Mouse (Mus musculus): ENCODE measurements around the gene Cuedc2.

Gene Cuedc2

DNA sequence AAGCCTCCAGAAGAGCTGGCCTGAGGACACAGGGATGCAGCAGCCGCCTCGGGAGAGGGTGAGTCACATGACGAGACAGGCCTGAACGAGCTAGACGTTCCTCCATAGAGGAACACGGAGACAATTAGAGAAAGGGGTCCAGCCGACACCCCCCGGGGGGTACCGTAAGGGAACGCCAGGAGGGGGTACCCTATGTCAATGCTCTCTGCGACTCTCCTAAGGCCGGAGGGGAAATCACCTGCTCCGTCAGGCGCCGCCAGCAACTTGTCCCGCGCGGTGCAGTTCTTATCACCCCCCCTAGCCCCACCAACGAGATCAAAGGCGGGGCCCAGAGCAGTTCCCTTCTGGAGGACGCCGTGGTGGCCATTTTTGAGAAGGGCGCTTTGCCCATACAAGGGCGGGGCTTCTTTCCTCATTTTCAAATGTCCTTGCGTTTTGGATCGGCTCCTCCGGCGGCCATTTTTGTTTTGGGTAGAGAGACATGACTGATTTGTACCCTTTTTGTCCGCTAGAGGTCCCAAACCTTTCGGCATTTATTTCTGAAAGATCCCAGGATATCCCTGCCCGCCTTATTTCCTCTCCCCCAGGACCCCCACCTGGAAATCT lies at the start of gene Cuedc2:
Cuedc2 (minus strand) TSS at position 372 of the 606 bp plus-strand sequence.
- peak; percentile 90 for DNase-seq (ENCODE audit: low spot score)

DNA sequence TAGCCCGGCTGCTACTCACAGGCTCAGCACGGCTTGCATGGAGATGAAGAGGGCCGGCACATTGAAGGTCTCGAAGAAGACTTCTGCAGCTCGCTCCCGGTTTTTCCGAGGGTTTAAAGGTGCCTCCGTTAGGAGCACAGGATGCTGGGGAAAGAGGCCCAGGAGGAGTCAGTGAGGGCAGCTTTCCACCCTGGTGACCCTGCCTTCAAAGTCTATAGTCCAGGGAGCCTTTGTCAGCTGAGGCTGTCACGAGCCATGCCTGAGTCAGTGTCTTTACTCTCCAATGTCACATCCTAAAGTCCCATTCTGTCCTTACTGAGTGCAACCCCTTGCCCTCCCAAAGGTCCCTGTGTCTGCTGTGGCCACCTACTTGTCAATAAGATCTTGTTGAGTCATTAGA lies 43.8 kb upstream of the Cuedc2 start:
- DNase-seq (ENCODE audit: low spot score), result no peak

DNA sequence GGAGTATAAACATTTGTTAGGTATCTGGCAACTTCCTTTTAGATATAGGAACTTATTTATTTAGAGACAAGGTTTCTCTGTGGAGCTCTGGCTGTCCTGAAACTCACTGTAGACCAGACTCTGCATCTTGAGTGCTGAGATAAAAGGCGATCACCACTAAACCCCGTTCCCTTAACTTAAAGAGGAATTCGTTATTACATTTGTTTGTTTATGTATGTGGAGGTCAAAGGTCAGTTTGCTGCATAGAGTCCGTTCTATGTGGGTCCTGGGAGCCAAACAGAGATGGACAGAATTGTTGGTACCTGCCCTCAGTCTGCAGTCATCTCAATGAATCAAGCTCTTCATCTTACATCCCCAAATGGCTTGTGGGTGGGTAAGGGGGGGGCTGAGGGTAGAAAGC lies 37.4 kb upstream of the Cuedc2 start:
- no peak for DNase-seq (ENCODE audit: low spot score)

DNA sequence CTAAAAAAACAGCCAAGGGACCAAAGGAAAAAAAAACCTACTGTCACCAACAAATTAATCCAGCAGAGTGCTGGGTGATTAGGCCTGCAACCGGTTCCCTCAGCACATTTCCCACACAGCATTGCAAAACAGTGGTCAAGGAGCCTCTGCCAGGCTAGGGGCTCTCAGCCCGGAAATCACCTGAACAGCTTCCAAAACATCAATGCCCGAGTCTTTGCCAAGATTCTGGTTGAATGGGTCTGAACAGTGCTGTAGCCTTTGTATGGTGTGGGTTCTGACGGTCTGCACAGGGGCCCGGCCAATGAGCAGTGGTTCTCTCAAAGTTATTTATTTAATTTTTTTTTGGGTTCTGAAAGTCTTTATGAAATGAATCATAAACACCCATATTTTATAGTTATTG lies 37.0 kb upstream of the Cuedc2 start:
- DNase-seq (ENCODE audit: low spot score), result peak; percentile 32

DNA sequence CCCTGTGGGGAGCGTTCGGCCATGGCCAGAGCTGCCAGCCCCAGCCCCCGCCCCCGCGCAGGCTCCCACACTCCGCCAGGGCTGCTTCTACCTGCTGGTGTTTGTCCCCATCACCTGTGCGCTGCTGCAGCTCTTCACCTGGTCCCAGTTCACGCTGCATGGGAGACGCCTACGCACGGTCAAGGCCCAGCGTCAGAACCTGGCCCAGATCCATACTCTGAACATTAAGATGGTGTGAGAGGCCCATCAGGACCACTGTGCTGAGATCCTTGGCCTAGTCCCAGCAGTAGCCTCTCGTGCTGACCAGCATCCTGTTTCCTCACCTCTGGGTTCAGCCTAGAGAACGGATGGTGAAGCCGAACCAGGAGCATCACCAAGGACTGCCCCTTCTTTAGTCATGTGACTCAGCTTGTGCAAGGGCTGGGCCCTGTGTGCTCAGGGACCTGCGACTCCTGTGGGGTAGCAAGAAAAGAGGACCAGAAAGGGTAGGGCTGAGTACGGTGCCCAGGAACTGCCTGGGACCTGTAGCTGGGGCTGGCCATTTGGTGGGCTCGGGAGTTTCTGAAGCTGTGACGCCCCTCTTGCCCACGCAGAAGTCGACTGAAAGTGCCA lies 36.1 kb upstream of the Cuedc2 start:
- DNase-seq (ENCODE audit: low spot score), result no peak

DNA sequence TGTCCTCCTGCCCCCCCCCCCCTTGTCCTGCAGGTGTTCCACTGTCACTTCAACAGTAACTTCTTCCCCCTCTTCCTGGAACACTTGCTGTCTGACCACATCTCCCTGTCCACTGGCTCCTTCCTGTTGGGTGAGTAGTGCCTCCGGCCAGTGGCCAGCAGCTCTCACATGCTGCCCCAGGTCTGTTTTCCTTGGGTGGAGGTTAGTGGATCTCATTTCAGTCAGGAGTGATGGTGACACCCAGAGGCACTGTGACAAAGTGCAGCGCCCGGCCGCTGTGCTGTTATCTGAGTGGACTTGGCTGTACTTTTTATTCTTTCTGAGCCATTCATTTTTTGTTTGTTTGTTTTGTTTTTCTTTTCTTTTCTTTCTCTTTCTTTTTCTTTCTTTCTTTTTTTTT lies 30.7 kb upstream of the Cuedc2 start:
- DNase-seq (ENCODE audit: low spot score), result peak; percentile 43

DNA sequence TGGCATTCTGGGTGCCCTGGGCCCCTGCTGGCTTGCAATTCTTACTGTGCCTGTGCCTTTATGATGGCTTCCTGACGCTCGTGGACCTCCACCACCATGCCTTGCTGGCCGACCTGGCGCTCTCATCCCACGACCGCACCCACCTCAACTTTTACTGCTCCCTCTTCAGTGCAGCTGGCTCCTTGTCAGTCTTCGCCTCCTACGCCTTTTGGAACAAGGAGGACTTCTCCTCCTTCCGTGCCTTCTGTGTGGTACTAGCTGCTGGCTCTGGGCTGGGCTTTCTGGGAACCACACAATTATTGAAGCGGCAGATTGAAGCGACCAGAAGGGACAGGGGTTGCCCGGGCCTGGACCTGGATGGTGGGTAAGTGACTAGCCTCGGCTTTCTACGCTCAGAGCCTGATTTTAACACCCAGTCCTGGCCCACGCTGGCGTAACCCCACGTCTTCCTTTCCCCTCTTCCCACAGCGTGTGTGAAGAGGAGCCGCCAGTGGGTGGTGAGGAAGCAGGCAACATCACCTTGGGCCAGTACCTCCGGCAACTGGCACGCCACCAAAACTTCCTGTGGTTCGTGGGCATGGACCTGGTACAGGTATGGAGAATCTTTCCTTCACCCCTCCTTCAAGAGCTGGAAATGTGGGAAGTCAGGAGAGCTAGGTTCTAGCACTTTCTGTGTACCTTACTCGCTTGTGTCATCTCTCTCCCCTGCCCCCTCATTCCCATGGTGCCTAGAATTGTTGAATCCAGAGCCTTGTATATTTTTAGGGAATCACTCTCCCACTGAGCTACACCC lies 29.5 kb upstream of the Cuedc2 start:
- no peak for DNase-seq (ENCODE audit: low spot score)

DNA sequence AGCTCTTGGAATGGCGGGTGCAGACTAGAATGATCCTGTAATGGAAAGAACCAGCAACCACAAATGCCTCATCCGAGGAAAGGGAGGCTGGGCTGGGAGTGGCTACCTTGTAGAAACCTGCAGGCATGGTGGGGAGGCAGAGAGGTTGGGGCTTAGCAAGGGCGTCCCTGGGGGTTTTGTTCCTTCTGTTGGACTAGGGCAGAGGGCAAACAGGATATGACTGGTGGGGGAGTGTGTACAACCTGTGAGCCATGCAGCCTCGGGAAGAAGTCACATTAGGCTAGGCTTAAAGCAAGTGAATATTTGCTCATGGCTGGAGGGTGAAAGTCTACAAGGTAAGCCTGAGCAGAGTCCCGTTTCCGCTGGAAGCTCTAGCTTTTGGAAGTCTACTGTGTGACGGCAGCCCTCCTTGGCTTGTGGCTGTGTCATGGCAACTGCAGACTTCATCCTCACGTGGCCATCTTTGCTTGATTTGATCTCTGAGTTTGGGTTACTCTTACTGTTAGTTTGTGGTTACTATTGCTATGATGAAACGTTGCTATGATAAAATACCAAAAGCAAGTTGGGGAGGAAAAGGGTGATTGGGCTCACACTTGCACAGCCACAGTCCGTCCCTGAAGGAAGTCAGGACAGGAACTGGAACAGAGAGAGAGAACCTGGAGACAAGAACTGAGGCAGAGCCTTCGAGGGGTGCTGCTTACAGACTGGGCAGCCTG lies 24.9 kb upstream of the Cuedc2 start:
- no peak for DNase-seq (ENCODE audit: low spot score)

DNA sequence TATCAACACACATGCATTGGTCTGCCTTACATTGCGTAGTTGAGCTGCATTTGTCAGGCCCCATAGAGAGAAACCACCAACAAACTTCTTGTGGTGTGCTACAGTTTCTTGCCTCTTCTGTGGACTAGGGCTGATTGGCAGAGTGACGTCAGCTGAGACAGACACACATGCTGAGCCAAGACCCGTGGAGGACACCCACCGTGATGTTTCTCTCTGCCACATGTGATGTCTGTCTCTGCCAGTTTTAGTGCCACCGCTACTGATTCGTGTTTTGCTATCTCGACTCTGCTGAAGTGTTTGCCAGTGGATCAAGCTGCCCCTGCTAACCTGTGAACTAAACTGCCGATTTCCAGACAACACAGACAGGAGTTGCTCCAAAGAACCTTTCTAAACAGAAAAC lies 23.6 kb upstream of the Cuedc2 start:
- DNase-seq (ENCODE audit: low spot score), result no peak

DNA sequence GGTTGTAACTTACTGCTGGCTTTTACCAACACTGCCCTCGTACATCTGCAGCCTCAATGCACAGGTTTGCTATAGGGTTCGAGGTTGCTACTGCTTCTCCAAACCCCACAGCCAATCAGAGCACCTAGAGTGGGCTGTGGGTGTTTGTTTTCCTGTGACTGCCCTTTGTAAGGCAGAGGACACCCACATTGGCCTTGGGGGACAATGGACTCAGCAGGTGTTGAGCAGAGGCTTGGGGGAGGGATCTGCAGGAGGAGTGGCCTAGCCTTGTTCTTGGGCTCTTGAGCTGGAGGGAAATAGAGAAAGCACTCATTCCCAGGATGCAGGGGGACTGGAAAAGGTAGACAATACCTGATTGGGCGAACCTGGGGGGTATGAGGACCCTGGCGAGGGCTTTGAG lies 19.9 kb upstream of the Cuedc2 start:
- DNase-seq (ENCODE audit: low spot score), result no peak

DNA sequence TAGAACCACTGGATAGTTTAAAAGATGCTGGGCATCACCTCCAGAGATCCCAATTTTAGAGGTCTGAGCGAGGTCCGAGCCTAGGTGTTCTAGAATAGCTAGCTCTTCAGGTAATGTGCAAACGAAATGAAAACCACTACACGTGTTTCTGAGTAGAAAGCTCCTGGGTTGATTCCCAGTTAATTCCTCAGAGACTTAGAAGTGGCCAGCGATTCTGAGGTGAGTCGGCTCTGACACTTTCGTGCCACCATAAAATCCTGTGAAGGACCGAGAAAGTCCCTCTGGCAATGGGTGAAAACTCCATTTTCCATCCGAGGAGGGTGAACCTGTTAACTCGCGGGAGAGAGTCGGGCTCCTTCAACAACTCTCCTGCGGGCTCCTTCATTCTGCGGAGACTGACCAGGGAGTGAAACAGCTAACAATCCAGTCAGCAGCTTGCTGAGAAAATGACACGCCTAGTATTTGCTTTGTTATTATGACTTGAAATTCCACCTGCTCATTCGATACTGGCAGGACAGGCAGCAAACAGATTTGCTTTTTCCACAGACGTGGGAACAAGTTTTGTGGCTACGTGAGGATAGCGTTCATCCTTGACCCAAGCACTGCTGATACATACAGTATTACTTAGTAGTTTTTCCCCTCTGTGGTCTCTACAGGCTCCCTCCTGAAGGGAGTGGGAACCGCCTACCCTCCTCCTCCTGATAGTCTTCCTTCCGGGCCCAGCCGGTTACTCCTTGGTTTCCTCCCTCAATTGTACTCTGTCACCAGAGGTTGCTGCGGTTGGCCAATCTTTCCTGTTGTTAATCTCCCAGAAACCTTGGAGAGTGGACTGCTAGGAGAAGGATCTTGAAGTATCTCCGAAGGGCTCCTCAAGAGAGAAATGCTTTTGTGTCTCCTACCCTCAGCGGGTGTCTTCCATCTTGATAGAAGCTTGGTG lies 19.1 kb upstream of the Cuedc2 start:
- DNase-seq (ENCODE audit: low spot score), result no peak

DNA sequence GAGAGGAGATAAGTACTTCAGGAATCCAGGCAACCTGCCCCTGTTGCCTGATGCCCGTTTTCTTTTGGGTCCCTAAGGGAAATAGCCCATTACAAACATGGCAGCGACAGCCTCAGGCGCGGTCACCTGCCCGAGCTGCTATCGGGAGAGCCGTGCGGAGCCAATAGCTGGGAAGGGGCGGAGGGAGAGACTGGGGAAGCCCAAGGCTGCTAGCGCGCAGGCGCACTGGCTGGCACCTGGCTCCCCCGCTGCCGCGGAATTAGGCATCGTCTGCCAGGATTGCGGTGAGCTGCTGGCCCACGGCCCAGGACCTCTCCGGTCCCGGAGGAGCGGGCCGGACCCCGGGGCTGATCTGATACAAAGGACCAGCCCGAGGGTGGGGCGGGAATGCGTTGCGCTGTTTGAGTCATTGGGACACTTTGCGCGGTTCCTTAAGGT lies 18.2 kb upstream of the Cuedc2 start:
- peak; percentile 88 for DNase-seq (ENCODE audit: low spot score)

DNA sequence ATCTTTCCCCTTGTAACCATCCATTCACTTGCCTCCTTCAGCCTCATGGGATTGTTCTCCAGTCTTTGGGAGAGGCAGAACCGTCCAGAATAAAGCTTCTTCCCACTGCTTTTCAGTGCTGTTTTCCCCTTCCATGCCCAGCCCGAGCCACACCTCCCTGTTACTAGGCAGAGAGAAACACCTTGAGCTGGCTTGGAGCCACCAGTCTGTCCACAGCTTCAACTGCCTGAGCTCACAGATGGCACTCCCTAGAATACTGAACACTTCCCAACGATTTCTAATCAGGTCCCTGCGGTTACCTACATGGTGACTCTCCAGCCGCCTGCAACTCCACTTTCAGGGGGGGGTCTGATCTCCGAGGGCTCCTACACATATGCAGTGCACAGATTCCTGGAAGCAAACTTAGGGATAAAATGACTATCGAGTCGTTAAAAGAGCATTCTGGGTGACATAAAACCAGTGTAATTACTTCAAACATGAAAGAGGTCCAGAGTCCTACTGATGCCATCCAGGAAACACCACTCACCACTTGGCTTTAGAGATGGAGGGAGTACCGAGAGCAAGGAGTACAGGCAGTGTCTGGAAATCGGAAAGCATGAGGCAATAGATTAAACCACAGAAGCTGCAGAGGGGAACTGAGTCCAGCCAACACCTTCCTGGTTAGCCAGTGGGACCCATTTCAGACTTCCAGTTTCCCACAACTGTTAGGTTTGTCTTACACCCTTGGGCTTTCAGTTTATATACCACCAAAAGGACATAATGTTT lies 11.8 kb upstream of the Cuedc2 start, which contains the start of gene 2310034G01Rik:
2310034G01Rik (minus strand) TSS at position 135 of the 765 bp plus-strand sequence.
- DNase-seq (ENCODE audit: low spot score), result no peak

DNA sequence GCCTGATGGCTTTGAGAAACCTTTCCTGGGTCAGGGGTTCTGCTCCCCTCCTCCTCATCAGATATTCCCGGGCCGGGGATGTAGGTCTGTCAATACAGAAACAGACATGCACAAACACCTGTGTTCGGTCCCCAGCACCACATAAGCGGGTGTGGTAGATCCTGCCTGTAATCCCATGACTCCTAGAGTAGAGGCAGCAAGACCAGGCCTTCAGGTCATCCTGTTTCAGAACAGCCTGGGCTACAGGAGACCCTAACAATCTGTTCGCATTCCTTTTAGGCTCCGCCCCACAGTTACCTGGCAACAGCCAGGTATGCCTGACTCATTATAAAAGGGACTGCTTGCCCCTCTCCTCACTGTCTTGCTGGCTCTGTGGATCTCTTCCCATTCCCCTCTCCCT lies 11.0 kb upstream of the Cuedc2 start:
- no peak for DNase-seq (ENCODE audit: low spot score)

DNA sequence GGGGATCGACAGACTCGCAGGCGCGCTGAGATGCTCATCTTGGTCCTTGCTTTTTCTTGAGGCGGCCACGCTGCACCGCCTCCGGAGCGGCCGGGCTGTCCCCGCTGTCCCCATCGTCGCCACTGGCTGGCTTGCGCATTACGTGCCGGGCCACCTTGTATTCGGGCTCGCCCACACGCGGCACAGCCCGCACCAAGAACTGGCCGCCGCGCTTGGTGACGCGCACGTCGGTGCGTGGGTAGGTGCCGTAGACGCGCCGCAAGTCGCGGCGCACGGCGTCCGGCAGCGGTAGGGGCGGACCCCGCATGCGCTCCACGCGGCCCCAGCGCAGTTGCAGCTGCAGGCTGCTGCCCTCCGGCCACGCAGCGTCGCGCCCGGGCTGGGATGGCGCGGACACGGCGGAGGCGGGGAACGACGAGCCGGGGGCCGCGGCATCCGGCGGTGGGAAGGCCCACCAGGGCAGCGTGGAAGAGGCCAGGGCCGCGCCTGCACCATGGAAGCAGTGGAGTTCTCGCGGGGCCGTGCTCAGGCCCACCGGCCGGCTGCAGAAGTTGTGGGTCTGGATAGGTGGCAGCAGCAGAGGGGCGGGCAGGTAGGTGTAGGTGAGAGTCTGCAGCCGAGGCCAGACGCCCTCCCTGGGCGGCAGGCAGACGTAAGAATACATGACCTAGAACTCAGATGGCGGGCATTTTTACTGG lies 10.4 kb upstream of the Cuedc2 start:
- DNase-seq (ENCODE audit: low spot score), result peak; percentile 71

DNA sequence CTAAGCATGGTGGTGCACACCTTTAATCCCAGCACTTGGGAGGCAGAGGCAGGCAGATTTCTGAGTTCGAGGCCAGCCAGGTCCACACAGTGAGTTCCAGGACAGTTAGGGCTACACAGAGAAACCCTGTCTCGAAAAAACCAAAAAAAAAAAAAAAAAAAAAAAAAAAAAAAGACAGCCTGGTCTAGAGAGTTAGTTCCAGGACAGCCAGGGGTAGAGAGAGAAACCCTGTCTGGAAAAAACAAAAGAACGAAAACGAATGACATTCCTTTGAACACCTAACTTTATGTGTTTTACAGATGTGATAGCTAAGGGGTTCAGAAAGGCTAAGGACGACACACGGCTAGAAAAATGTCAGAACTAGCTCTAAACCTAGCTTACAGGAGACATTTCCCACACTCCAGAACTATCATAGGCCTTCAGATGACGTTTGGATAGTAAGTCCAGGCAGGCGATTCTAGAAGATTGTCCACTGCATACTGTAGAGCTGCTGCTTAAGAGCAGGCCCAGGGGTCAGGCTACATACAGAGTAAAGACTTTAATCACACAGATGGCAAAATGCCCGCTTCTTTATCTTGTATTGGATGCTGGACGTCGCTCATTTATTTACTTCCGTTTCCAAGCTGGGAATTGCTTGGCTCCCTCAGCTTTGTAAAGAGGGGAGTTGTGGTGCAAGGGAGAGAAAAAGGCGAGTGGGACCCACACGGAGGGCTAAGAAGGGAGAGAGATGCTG lies 9.6 kb upstream of the Cuedc2 start:
- no peak for DNase-seq (ENCODE audit: low spot score)

DNA sequence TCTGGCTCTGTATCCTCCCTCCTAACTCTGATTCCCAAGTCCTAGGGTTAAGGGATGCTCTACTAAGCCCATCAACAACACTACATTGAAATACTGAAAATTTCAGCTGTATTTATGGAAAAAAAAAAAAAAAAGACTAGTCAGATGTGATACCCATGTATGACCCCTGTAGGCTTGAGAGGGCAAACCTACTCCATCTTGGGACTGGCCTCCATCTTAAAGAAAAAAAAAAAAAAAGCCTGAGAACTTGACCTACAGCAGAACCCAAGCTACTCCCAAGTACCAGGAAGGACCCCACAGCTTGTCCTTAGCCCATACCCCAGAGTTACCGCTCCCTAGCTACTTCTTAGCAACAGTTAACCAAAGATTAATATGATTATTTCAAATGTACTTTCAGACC lies 8.6 kb upstream of the Cuedc2 start:
- DNase-seq (ENCODE audit: low spot score), result no peak

DNA sequence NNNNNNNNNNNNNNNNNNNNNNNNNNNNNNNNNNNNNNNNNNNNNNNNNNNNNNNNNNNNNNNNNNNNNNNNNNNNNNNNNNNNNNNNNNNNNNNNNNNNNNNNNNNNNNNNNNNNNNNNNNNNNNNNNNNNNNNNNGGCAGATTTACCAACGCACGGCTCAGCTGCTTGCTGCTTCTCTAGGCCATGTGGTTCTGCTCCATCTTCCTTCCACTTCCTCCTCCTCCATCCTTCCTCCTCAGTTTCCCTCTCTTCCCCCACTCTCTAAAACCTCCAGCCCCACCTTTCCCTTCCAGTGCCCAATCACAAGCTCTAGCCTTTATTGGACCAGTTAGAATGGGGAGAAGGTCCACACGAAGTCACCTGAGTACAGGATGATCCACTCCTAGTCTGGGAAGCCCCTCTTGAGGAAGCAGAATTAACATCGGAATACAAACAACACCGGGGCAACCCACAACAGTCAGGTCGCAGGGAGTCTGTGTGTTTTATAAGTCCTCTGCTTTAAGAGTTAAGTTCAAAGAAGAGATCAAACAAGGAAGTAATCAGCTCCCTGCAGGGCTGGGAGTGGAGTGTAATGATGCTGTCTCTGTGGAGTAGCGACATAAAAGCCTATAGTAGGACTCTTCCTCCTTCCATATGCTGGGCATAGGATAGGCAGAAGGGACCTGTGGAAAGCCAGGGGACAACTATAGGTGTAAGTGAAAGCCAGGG lies 6.4 kb upstream of the Cuedc2 start:
- no peak for DNase-seq (ENCODE audit: low spot score)
